Mouse (Mus musculus): ENCODE results near the gene Echdc1. TPM values are rescaled to one million over a fixed set of nuclear protein-coding genes. Genes with fewer than 3 reads are reported as not detected.

Echdc1 gene
- total RNA-seq (2023), result 1 to 10 TPM; 2.9 to 3.5 TPM

DNA sequence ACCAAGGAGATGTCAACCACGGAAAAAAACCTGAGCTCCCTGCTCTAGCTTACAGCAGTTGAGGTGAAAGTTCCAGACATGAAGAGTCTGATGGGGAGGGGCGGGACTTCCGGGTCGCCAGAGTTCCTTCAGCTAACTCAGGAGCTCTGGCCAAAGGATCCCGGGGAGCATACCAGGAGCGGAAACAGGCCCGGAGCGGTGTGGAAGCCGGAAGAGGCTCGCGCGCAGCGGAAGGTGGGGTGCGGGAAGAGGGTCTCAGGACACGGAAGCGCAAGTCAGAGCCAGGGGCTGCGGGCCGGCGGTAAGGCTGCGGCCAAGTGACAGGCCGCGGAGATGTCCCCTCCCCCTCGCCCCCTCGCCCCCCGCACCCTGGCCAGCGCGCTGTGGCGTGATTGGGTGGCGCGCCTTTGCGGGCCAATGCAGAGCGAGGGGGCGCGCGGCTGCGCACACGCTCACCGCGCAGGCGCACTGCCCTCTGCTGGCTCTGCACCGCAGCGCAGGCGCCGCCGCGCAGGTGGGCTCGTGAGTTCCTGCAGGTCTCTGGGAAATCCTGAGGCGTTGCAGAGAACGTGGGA, at the start of gene Echdc1:
Gene Echdc1 (plus strand): TSS at position 103 of the 575 bp plus-strand sequence.

DNA sequence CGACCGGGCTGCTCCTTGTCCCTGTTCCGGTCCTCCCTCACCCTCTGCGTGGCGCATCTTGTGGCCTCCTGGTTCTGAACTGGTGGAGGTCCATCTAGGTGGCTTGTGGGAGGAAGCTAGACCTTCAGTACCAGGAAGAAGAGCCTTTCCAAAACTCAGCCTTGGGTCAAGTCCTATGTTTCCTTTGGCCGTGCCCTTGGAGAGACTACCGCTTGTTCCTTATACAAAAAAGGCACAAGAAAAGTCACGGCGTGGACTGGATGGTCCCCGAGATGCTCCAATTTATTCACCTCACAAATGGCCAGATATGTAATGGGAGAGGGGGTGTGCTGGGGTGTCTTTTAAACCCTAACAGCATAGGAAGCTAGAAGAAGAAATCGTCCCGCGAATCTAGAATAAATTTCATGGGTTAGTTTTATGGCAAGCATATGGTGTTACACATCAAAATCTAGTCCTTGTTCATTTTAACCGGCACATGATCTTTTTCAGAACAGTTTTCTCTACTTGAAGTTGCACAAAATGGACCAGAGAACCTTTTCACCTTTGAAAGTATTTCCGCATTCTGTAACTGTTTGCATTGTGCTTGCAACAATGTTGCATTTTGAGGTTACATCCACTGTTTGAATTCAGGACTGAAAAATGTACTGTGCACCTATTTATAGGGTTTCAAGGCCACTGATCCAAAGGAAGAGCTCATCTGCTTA, 49.4 kb downstream of the Echdc1 start, which contains the start of gene Rnf146:
Gene Rnf146 (minus strand): TSS at position 246 of the 704 bp plus-strand sequence.

Other genes starting within 250 kb of the Echdc1 start
- not detected for gene Soga3, start 169.3 kb upstream of the Echdc1 start, total RNA-seq (2023)
- gene Gm49353, start 114.2 kb upstream of the Echdc1 start, total RNA-seq (2023), result not detected
- not detected for gene 9330159F19Rik, start 101.6 kb upstream of the Echdc1 start, total RNA-seq (2023)
- gene Rnf146, start 49.3 kb downstream of the Echdc1 start, total RNA-seq (2023), result 10 to 100 TPM; 41.6 to 45.2 TPM
- gene Rspo3, start 222.7 kb downstream of the Echdc1 start, total RNA-seq (2023), result not detected

Measured in neutrophil, adult 83 days (primary cell).